Mouse (Mus musculus) spleen, postnatal 14 days (tissue): ENCODE measurements around the gene Gm49320.

ENCODE experiments used
- DNase-seq, 2 experiments: peaks; one replicate each; pipeline ENCODE4 v3.0.0; 2021 to 2022; ENCODE audit warnings: low spot score in 2 of 2

Gene Gm49320

DNA sequence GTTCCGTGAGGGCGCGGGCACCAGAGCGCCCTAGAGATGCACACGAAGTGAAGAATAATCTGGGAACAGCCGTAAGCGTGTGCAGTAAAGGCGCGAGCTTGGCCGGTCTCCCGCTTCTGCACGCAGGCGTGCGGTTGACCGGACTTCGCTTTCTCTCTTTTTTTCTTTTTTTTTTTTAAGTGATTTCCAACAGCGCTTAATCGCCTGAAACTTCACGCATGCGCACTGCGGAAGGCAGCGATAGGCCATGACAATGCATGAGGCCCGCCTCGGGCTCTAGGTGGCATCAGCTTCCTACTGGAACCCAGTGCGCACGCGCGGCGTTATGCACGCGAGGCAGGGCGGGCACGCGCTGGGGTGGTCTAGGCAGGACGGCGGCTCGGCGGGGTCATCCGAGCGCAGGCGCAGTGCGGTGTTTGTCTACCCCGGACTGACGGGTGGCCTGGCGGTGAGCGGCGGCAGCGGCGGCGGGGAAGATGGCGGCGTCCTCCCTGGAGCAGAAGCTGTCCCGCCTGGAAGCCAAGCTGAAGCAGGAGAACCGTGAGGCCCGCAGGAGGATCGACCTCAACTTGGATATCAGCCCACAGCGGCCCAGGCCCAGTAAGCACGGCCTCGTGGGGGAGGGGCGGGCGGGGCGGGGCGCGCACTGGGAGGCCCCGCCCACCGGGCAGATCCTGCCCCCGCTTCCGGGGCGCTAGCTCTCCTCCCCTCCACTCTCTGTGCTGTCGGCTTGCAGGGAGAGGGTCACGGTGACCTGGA, at the start of gene Gm49320, which contains the start of gene Map2k7:
Gene Gm49320, plus strand, starts transcription at position 432 of the 759 bp plus-strand sequence.
Gene Map2k7, plus strand, starts transcription at position 307 of the 759 bp plus-strand sequence.
- DNase-seq, result peak; percentile 97 to 99

DNA sequence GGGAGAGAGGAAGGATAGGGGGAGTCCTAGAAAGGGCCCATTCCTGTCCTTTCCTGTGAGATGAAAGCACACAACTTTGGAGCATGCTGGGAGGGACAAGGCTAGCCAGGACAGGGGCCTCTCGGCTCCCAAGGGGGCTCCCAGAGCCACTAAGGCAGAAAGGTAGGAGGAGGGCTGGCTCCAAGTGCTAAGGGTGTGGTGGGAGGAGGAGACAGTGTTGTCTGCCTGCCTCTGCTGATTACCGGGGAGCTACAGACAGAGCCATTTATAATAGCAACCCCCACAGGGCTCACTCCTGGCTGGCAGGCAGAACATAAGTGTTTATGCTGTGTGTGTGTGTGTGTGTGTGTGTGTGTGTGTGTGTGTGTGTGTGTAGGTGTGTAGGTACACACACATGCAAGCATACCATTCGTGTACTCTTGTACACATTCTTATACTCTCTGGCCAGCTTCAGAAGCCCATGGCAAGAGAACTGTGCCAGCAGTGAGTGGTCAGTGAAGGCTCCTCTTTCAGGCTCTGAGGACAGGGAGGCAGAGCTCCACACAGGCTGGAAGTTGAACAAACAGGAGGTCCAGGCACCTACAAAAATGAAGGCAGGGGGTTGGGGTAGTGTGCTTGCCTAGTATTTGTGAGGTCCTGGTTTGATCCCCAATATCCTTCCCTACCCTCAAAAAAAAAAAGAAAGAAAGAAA, 49.5 kb upstream of the Gm49320 start:
- DNase-seq, result no peak

DNA sequence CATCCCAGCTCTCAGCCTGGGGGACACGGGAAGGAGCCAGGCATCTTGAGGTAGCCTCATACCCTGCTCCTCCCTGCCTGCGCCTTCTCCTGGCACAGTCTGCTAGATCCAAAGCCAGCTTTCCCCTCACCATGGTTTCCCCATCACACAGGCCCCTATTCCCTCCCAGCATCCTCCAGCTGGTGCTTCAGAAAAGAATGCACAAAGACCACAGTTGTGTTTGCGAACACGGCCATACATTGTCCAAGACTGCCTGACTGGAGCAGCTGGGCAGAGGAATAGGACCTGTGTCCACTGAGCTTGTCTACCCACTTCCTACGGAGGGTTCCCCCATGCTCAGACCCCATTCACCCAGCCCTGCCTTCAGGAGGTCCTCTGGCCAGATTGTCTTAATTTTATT, 46.4 kb upstream of the Gm49320 start:
- DNase-seq, result no peak

- peak; percentile 59 to 82 for DNase-seq
These were observed 45.7 kb upstream of the Gm49320 start for GRCm38 (mm10) chr8:4192807-4193587.

GRCm38 (mm10) chr8:4193588-4193894, 45.1 kb upstream of the Gm49320 start:
- DNase-seq, result no peak

GRCm38 (mm10) chr8:4201321-4201720, 37.3 kb upstream of the Gm49320 start:
- DNase-seq, result no peak

GRCm38 (mm10) chr8:4205246-4206123, 33.2 kb upstream of the Gm49320 start:
- no peak for DNase-seq

DNA sequence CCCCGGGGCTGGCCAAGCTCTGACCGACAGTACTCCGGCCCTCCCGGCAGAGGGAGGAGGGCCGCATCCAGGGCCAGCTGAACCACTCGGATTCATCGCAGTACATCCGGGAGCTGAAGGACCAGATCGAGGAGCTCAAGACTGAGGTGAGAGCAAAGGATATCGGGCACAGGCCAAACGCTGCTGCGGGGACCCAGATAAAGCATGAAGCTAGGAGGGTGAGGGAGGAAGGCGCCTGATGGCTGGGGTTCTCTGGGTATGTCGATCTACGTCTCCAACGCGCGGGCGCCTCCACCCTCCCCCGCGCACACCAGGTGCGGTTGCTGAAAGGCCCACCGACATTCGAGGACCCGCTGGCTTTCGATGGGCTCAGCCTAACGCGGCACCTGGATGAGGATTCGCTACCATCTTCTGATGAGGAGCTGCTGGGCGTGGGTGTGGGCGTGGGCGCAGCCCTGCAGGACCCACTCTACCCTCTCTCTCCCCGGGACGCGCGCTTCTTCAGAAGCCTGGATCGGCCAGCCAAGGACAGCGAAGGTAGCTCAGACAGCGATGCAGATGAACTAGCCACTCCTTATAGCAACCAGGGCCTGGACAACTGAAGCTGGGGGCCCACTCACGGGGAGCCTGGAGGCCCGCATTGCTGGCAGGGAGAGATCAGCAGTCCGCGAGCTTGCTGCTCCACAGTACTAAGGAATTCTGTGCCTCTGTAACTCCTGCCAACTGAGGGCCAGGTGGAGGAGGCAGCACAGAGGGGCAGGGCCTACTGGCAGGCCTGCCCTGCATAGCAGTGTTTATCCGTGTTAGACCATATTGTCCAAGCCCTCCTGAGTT, 32.3 kb upstream of the Gm49320 start:
- DNase-seq, result no peak

DNA sequence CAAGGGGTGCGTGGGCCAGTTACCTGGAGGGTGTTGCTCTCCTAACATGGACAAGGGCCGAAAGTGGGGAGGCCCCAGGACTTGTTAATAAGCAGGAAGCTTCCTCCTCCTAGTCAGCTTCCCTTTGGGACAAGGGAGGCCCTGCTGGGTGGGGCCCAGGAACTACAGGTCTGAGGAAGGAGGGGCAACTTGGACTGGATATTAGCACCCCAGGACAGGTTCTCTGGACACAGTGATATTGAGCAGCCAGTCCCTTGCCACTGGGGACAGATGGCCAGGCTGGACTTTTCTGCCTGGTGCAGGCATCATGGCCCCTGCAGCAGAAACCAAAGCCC, 31.7 kb upstream of the Gm49320 start:
- no peak for DNase-seq

GRCm38 (mm10) chr8:4211097-4211496, 27.6 kb upstream of the Gm49320 start:
- DNase-seq, result no peak

DNA sequence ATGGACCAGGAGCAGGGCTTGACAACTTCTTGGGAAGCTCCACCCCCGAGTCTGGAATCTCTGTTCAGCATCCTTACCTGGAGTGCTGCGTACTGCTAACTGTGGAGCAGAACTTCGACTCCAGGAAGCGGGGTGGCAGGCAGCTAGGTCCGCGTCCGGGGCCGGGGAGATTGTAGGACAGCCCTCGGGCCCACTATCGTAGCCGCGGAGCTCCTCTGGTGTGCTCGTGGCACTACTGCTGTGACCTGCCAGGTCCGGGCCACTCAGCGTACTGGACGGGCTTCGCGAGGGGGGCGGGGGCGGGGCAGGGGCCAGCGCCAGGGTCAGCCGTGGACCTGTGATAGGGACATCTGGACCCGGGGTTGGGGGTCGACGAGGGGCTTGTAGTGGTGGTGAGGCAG, 25.9 kb upstream of the Gm49320 start:
- DNase-seq, result no peak

- DNase-seq, result peak in 1 of 2 experiments; percentile 17
These were observed 25.3 kb upstream of the Gm49320 start for GRCm38 (mm10) chr8:4213210-4214005.

DNA sequence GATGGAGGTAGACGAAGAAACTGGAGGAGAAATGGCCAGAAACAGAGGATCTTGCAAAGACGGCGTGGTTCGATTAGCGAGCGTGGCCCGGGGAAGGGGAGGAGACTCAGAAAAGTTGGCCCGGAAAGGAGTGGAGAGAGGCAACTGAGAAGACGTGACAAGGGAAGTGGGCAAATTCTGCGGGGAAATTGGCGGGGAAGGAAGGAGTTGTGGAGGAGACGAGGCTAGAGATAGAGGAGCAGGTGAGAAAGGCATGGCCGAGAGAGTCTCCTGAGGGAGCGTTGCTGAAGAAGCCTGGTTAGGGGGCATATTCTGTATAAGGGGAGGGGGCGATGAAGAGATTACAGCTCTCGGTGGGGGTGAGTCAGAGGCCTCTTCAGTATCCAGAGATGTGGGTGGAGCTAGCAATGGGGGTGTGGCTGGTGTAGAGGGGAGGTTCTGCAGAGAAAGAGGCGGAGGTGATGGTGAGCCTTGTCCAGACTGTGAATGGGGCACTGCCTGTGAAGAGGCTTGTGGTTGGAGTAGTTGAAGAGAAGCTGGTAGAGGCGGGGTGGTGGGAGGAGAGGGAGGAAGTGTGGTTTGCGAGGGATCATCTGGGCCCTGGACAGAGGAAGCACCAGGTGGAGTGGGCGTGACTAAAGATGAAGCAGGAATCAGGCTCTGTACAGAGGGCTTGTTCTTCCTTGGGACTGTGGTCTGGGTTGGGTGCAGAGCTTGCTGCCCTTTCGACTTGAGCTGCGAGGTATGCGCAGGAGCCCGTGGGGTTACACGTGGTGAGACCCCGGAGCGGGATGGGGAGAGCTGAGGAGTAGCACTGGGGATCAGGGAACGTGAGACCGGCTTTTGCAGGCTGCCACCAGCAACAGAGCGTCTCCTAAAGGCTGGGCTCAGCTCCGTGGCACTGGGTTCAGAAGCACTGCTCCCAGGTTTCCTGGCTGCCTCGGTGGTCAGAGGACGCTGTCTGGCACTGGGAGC, 24.4 kb upstream of the Gm49320 start:
- peak in 1 of 2 experiments; percentile 38 for DNase-seq

DNA sequence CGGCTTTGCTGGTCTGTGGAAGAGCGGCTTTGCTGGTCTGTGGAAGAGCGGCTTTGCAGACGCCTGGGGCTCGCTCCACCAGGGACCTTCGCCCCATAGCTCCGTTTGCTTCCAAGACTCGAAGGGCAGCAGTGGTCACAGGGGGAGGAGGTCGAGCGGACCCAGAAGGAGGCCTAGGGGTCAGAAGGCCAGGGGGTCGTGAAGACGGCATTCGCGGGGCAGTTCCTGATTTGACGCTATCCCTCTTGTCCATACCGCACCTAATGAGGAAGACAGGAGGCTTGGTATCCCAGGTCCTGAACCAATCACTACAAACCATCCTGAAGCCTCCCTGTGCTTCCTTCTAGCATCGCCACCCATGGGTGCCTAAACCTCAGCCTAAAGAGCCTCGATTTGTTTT, 22.4 kb upstream of the Gm49320 start:
- no peak for DNase-seq

DNA sequence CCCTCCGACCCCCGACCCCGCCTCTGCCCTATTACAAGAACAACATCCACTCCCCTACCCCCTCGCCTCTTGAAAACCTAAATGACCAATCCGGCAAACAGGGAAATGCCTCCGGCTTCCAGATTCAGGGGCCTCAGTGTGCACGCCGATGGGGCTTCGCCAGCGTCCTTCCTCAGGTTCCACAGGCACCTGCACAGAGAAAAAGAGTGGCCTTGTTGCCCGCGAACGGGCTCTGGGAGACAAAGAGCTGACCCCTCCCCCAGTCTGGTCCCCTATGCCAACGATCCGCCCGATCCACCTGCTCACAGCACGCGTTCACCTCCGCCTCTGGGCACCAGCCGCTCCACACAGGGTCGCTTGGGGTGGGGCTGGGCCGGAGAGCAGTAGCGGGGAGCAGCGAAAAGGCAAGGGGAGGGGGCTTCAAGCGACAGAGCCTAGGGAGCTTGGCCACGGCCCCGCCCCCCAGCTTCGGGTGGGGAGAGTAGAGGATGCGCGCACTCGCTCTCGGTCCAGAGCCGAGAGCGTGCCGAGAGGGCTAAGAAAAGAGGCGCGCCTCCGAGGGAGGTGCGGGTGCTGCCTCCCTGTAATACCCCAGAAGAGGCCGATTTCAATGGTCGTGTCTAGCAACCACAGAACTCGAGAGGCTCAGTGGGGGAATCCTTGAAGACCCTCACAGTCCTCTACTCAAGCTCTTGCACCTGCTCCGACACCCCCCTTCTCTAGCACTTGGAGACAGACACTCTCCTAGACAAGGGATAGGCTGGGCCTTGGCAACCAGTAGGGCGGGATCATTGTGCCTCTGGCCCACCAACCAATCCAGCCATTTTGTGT, 21.7 kb upstream of the Gm49320 start, which contains the start of gene Prr36:
Gene Prr36, minus strand, starts transcription at position 669 of the 831 bp plus-strand sequence.
- no peak for DNase-seq

GRCm38 (mm10) chr8:4219617-4220016, 19.0 kb upstream of the Gm49320 start:
- no peak for DNase-seq

GRCm38 (mm10) chr8:4222059-4222458, 16.6 kb upstream of the Gm49320 start:
- DNase-seq, result no peak

DNA sequence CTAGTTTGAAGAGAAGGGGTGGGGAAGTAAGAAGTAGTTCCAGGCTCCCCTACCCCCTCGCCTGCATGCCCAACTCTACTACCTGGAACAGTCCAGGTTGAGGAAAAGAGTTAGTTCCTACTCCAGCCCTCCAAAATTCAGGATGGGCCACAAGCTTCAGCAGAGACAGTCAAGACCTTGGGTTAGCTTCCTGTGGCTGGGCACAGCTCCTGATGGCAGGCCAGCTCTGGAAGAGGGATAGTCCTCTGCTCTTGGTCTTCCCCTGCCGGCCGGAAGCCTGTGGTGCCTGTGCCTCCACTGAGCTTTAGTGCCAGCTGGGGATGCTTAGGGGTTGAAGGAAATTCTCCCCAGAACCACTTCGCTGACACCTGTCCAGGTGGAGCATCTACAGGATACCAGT, 12.3 kb upstream of the Gm49320 start:
- no peak for DNase-seq
